Mouse (Mus musculus): ENCODE data around the gene Fermt1. TPM values are rescaled to one million over a fixed set of nuclear protein-coding genes. Genes with fewer than 3 reads are reported as not detected.
A peak's percentile ranks its signal among the peaks of the same experiment; 100 is the strongest.

Gene Fermt1
- 5.3 and 5.7 TPM in 2 replicates for polyA plus RNA-seq (2015; fragmentation: Nextera tagmentation; extraction: Ambion mirVana)

GRCm38 (mm10) chr2:132945326-132946207, at the start of gene Fermt1:
Fermt1 (minus strand) TSS chr2:132945906.
- Histone ChIP-seq H3K9me3 (no peaks in the 10 kb centered on the region), H3K27me3 (peaks cover 47% of the 10 kb centered on the region), H3K27ac (no peak within 1 kb of the TSS), H3K9ac (0 out of 2 replicates have a peak within 1 kb of the TSS, but pooled peaks have one; percentile 3), H3K4me1 (0 out of 2 replicates have a peak, but pooled peaks cover 7% of the 10 kb centered on the region), H3K4me2 (peak within 1 kb of the TSS; percentile 63), H3K36me3 (no peaks in the 10 kb centered on the region), H3K4me3 (peak within 1 kb of the TSS; percentile 38)
- peak; percentile 84 for ATAC-seq (ENCODE audit: borderline replicate concordance, extremely low read depth, low FRiP score, low TSS enrichment)
- WGBS = 3% methylated on average over 37 of the region's 37 CpGs

- H3K27ac ChIP-seq = no peak overlapping the region
- peak; percentile 89 for ATAC-seq (ENCODE audit: borderline replicate concordance, extremely low read depth, low FRiP score, low TSS enrichment)
- 0 out of 2 replicates have a peak, but pooled peaks cover 5% of the 10 kb centered on the region for H3K4me1 ChIP-seq
- H3K27me3 ChIP-seq = peaks cover 9% of the 10 kb centered on the region; the same call in 1 of the 2 replicates
- H3K4me2 ChIP-seq = no peak overlapping the region
- no peaks in the 10 kb centered on the region for H3K36me3 ChIP-seq
- H3K9ac ChIP-seq = no peak overlapping the region
- 22% methylated on average over 9 of the region's 9 CpGs for WGBS
- no peak overlapping the region for H3K4me3 ChIP-seq
- no peaks in the 10 kb centered on the region for H3K9me3 ChIP-seq
Measured at GRCm38 (mm10) chr2:132992659-132993531, 47.2 kb upstream of the Fermt1 start.

- Histone ChIP-seq H3K27ac (no peak overlapping the region), H3K4me1 (0 out of 2 replicates have a peak, but pooled peaks cover 5% of the 10 kb centered on the region), H3K36me3 (no peaks in the 10 kb centered on the region), H3K9ac (no peak overlapping the region), H3K27me3 (peaks cover 5% of the 10 kb centered on the region; the same call in 1 of the 2 replicates), H3K4me3 (no peak overlapping the region), H3K4me2 (no peak overlapping the region), H3K9me3 (no peaks in the 10 kb centered on the region)
- WGBS = 38% methylated on average over 11 of the region's 11 CpGs
- no peak; the same call in 1 of the 2 replicates for ATAC-seq (ENCODE audit: borderline replicate concordance, extremely low read depth, low FRiP score, low TSS enrichment)
Measured at GRCm38 (mm10) chr2:132989778-132990564, 44.3 kb upstream of the Fermt1 start.

- H3K4me3 ChIP-seq = no peak overlapping the region
- no peaks in the 10 kb centered on the region for H3K36me3 ChIP-seq
- H3K27me3 ChIP-seq = no peaks in the 10 kb centered on the region
- no peaks in the 10 kb centered on the region for H3K9me3 ChIP-seq
- H3K4me1 ChIP-seq = no peaks in the 10 kb centered on the region
- WGBS = 70% methylated on average over 2 of the region's 2 CpGs
- no peak for ATAC-seq (ENCODE audit: borderline replicate concordance, extremely low read depth, low FRiP score, low TSS enrichment)
- H3K27ac ChIP-seq = no peak overlapping the region
- H3K4me2 ChIP-seq = no peak overlapping the region
- no peak overlapping the region for H3K9ac ChIP-seq
Measured at GRCm38 (mm10) chr2:132973346-132973745, 27.6 kb upstream of the Fermt1 start.

GRCm38 (mm10) chr2:132970772-132971173, 25.1 kb upstream of the Fermt1 start:
- no peaks in the 10 kb centered on the region for H3K36me3 ChIP-seq
- ATAC-seq (ENCODE audit: borderline replicate concordance, extremely low read depth, low FRiP score, low TSS enrichment) = peak; percentile 23; the same call in 1 of the 2 replicates
- 21% methylated on average over 4 of the region's 4 CpGs for WGBS
- H3K4me2 ChIP-seq = no peak overlapping the region
- no peak overlapping the region for H3K27ac ChIP-seq
- H3K9ac ChIP-seq = no peak overlapping the region
- H3K27me3 ChIP-seq = no peaks in the 10 kb centered on the region
- H3K4me1 ChIP-seq = no peaks in the 10 kb centered on the region
- no peak overlapping the region for H3K4me3 ChIP-seq
- no peaks in the 10 kb centered on the region for H3K9me3 ChIP-seq

- no peaks in the 10 kb centered on the region for H3K36me3 ChIP-seq
- 59% methylated on average over 1 of the region's 1 CpGs for WGBS
- H3K9ac ChIP-seq = no peak overlapping the region
- no peaks in the 10 kb centered on the region for H3K9me3 ChIP-seq
- no peak overlapping the region for H3K4me3 ChIP-seq
- H3K27ac ChIP-seq = no peak overlapping the region
- no peak for ATAC-seq (ENCODE audit: borderline replicate concordance, extremely low read depth, low FRiP score, low TSS enrichment)
- H3K4me2 ChIP-seq = no peak overlapping the region
- no peaks in the 10 kb centered on the region for H3K4me1 ChIP-seq
- no peaks in the 10 kb centered on the region for H3K27me3 ChIP-seq
Measured at GRCm38 (mm10) chr2:132957786-132958185, 12.1 kb upstream of the Fermt1 start.

- WGBS = 1% methylated on average over 8 of the region's 8 CpGs
- no peak overlapping the region for H3K4me3 ChIP-seq
- H3K9ac ChIP-seq = no peak overlapping the region
- no peaks in the 10 kb centered on the region for H3K36me3 ChIP-seq
- ATAC-seq (ENCODE audit: borderline replicate concordance, extremely low read depth, low FRiP score, low TSS enrichment) = no peak
- no peak overlapping the region for H3K4me2 ChIP-seq
- H3K27me3 ChIP-seq = peaks cover 7% of the 10 kb centered on the region; the same call in 1 of the 2 replicates
- no peaks in the 10 kb centered on the region for H3K4me1 ChIP-seq
- no peaks in the 10 kb centered on the region for H3K9me3 ChIP-seq
- H3K27ac ChIP-seq = no peak overlapping the region
Measured at GRCm38 (mm10) chr2:132952197-132952596, 6.5 kb upstream of the Fermt1 start.

- no peak overlapping the region for H3K4me3 ChIP-seq
- peaks cover 42% of the 10 kb centered on the region for H3K27me3 ChIP-seq
- H3K9ac ChIP-seq = no peak overlapping the region
- H3K4me1 ChIP-seq = 0 out of 2 replicates have a peak, but pooled peaks cover 7% of the 10 kb centered on the region
- no peaks in the 10 kb centered on the region for H3K36me3 ChIP-seq
- H3K9me3 ChIP-seq = no peaks in the 10 kb centered on the region
- ATAC-seq (ENCODE audit: borderline replicate concordance, extremely low read depth, low FRiP score, low TSS enrichment) = no peak
- H3K27ac ChIP-seq = no peak overlapping the region
- WGBS = 74% methylated on average over 7 of the region's 7 CpGs
- H3K4me2 ChIP-seq = no peak overlapping the region
Measured at GRCm38 (mm10) chr2:132948174-132948573, 2.5 kb upstream of the Fermt1 start.

- Histone ChIP-seq H3K9me3 (no peaks in the 10 kb centered on the region), H3K36me3 (no peaks in the 10 kb centered on the region), H3K4me1 (0 out of 2 replicates have a peak, but pooled peaks cover 7% of the 10 kb centered on the region), H3K27me3 (peaks cover 47% of the 10 kb centered on the region), H3K4me2 (no peak overlapping the region), H3K9ac (no peak overlapping the region), H3K27ac (no peak overlapping the region), H3K4me3 (no peak overlapping the region)
- ATAC-seq (ENCODE audit: borderline replicate concordance, extremely low read depth, low FRiP score, low TSS enrichment) = no peak
- 61% methylated on average over 6 of the region's 6 CpGs for WGBS
Measured at GRCm38 (mm10) chr2:132946976-132947375, 1.3 kb upstream of the Fermt1 start.

- no peak for ATAC-seq (ENCODE audit: borderline replicate concordance, extremely low read depth, low FRiP score, low TSS enrichment)
Measured at GRCm38 (mm10) chr2:132944711-132945325, 888 bp downstream of the Fermt1 start.

More at GRCm38 (mm10) chr2:132944711-132945325, 888 bp downstream of the Fermt1 start:
- Histone ChIP-seq H3K4me1 (0 out of 2 replicates have a peak, but pooled peaks cover 7% of the 10 kb centered on the region), H3K27me3 (peaks cover 47% of the 10 kb centered on the region), H3K36me3 (no peaks in the 10 kb centered on the region), H3K4me3 (peak overlapping the region; percentile 38), H3K9ac (0 out of 2 replicates have a peak overlapping the region, but pooled peaks have one; percentile 3), H3K9me3 (no peaks in the 10 kb centered on the region), H3K27ac (no peak overlapping the region), H3K4me2 (peak overlapping the region; percentile 63)
- 5% methylated on average over 24 of the region's 24 CpGs for WGBS

All from lung, embryonic 15.5 days (tissue).